ENCODE assay signal across 11 mouse cellular contexts in genomic region chr4:141274485-141275341, GRCm38 (mm10). TPM values are rescaled to one million over a fixed set of nuclear protein-coding genes. Genes with fewer than 3 reads are reported as not detected.
A peak's percentile ranks its signal among the peaks of the same experiment; 100 is the strongest.
DNase-seq lines count a peak whose midpoint lies in the region; ATAC-seq and TF ChIP-seq lines count a peak whose summit lies in the region.
"Had no signal": no experiment of that assay in that cellular context is flagged by ENCODE, and none has a peak within 500 bp of the region (broad histone marks: within the 10 kb centered on the region; RNA-seq: fewer than 3 reads in every experiment).

No protein-coding gene starts in this region.

- CTCF ChIA-PET in Patski (lab: Charles Lee), result interaction anchor here (1.0 to 3.4 kb wide), 7 partner anchors 22 to 86 kb away, joined by 3 to 42 read pairs (median 3); no protein-coding TSS in a partner anchor

- H3K36me3 ChIP-seq in intestine, embryonic 16.5 days (ENCODE audit: control insufficient read depth, insufficient read depth, low read length), result no peaks in the 10 kb centered on the region
- no peaks in the 10 kb centered on the region for H3K36me3 ChIP-seq in intestine, embryonic 15.5 days
- no peaks in the 10 kb centered on the region for H3K36me3 ChIP-seq in forebrain, embryonic 16.5 days (ENCODE audit: control insufficient read depth, insufficient read depth)
- H3K36me3 ChIP-seq in midbrain, postnatal 0 days (ENCODE audit: insufficient read depth, low read length), result no peaks in the 10 kb centered on the region

- no peak for ATAC-seq in intestine, embryonic 16.5 days
- no peak; the same call in 1 of the 2 replicates for ATAC-seq in intestine, embryonic 15.5 days
- ATAC-seq in Patski, result peak; percentile 28
- ATAC-seq in forebrain, embryonic 16.5 days, result peak; percentile 67
- ATAC-seq in midbrain, postnatal 0 days (ENCODE audit: low FRiP score), result 0 out of 2 replicates have a peak, but pooled peaks have one; percentile 39

- in situ Hi-C loops in Patski (cut with MboI; ENCODE audit: low pct_unique_long_range_greater_than_20kb), result loop anchor here (5.0 to 25.0 kb wide), 3 partner anchors 38 to 288 kb away; no protein-coding TSS in a partner anchor

- H3K9ac ChIP-seq in intestine, embryonic 16.5 days (ENCODE audit: low read depth, low read length), result 0 out of 2 replicates have a peak overlapping the region, but pooled peaks have one; percentile 14
- no peak overlapping the region; the same call in 1 of the 2 replicates for H3K9ac ChIP-seq in intestine, embryonic 15.5 days
- no peak overlapping the region; the same call in 1 of the 2 replicates for H3K9ac ChIP-seq in forebrain, embryonic 16.5 days (replicated peaks; ENCODE audit: low read depth, low read length)
- H3K9ac ChIP-seq in midbrain, postnatal 0 days (replicated peaks; ENCODE audit: low read length, poor library complexity, severe bottlenecking), result no peak overlapping the region

- H3K4me1 ChIP-seq in intestine, embryonic 16.5 days (ENCODE audit: control insufficient read depth, insufficient read depth, low read length), result peaks cover 43% of the 10 kb centered on the region
- H3K4me1 ChIP-seq in intestine, embryonic 15.5 days (replicated peaks), result peaks cover 55% of the 10 kb centered on the region
- peaks cover 7% of the 10 kb centered on the region for H3K4me1 ChIP-seq in forebrain, embryonic 16.5 days (replicated peaks; ENCODE audit: control insufficient read depth, insufficient read depth, low read length)
- 0 out of 2 replicates have a peak, but pooled peaks cover 3% of the 10 kb centered on the region for H3K4me1 ChIP-seq in midbrain, postnatal 0 days (ENCODE audit: insufficient read depth, low read length)

- H3K27me3 ChIP-seq in intestine, embryonic 16.5 days (replicated peaks; ENCODE audit: control insufficient read depth, insufficient read depth, low read length), result no peaks in the 10 kb centered on the region
- H3K27me3 ChIP-seq in intestine, embryonic 15.5 days (replicated peaks), result no peaks in the 10 kb centered on the region
- no peaks in the 10 kb centered on the region for H3K27me3 ChIP-seq in Patski
- H3K27me3 ChIP-seq in forebrain, embryonic 16.5 days (replicated peaks; ENCODE audit: control insufficient read depth, insufficient read depth, low read length), result no peaks in the 10 kb centered on the region
- H3K27me3 ChIP-seq in midbrain, postnatal 0 days (ENCODE audit: insufficient read depth, low read length), result no peaks in the 10 kb centered on the region

- no peak overlapping the region for H3K4me3 ChIP-seq in intestine, embryonic 16.5 days (ENCODE audit: low read length)
- no peak overlapping the region for H3K4me3 ChIP-seq in intestine, embryonic 15.5 days (replicated peaks)
- no peak overlapping the region for H3K4me3 ChIP-seq in forebrain, embryonic 16.5 days (replicated peaks; ENCODE audit: low read length)
- no peak overlapping the region for H3K4me3 ChIP-seq in midbrain, postnatal 0 days (ENCODE audit: low read depth, low read length)
- H3K4me3 ChIP-seq: layer of hippocampus, adult 2 months had no signal

- H3K4me2 ChIP-seq in intestine, embryonic 16.5 days (ENCODE audit: low read depth, low read length), result no peak overlapping the region
- H3K4me2 ChIP-seq in intestine, embryonic 15.5 days (replicated peaks), result no peak overlapping the region
- peak overlapping the region; percentile 35 for H3K4me2 ChIP-seq in forebrain, embryonic 16.5 days (ENCODE audit: low read length)
- peak overlapping the region; percentile 19 for H3K4me2 ChIP-seq in midbrain, postnatal 0 days (ENCODE audit: low read depth, low read length, poor library complexity, severe bottlenecking)

- no peaks in the 10 kb centered on the region for H3K9me3 ChIP-seq in intestine, embryonic 16.5 days (ENCODE audit: control insufficient read depth, low read length)
- H3K9me3 ChIP-seq in intestine, embryonic 15.5 days, result no peaks in the 10 kb centered on the region
- H3K9me3 ChIP-seq in forebrain, embryonic 16.5 days (ENCODE audit: control insufficient read depth, low read length), result no peaks in the 10 kb centered on the region
- H3K9me3 ChIP-seq in midbrain, postnatal 0 days (ENCODE audit: low read length), result no peaks in the 10 kb centered on the region

- no peak for TF ChIP-seq CTCF in Patski (IDR thresholded peaks at IDR 0.05)
- no peak for TF ChIP-seq CTCF in midbrain, postnatal 0 days (IDR thresholded peaks at IDR 0.05)

- no peak for DNase-seq in Patski (ENCODE audit: low read depth, low spot score)
- no peak for DNase-seq in midbrain, postnatal 0 days (ENCODE audit: low spot score)
- no peak for DNase-seq in gastrocnemius, postnatal 25 days
- no peak for DNase-seq in cerebellum, adult 18-20 months
- DNase-seq in right cerebral cortex, adult 18-20 months, result no peak

- POLR2A ChIA-PET in Patski (lab: Charles Lee), result interaction anchor here (0.9 to 1.2 kb wide), 2 partner anchors 28 to 33 kb away, joined by 3 to 4 read pairs; no protein-coding TSS in a partner anchor

- no peak overlapping the region for H3K27ac ChIP-seq in intestine, embryonic 16.5 days (ENCODE audit: low read length)
- no peak overlapping the region for H3K27ac ChIP-seq in intestine, embryonic 15.5 days
- no peak overlapping the region for H3K27ac ChIP-seq in forebrain, embryonic 16.5 days (ENCODE audit: low read length)
- no peak overlapping the region for H3K27ac ChIP-seq in midbrain, postnatal 0 days (ENCODE audit: low read depth, low read length)
- H3K27ac ChIP-seq: layer of hippocampus, adult 2 months had no signal

- 49% methylated on average over 23 of the region's 23 CpGs for WGBS in intestine, embryonic 16.5 days
- 57% methylated on average over 23 of the region's 23 CpGs for WGBS in intestine, embryonic 15.5 days
- 46% methylated on average over 23 of the region's 23 CpGs for WGBS in forebrain, embryonic 16.5 days
- 14% methylated on average over 22 of the region's 23 CpGs for WGBS in midbrain, postnatal 0 days

RNA-seq across cellular contexts. Expression of gene Epha2, which starts 26.3 kb away (rescaled TPM):
- 7.6 and 8.5 TPM in 2 replicates for polyA plus RNA-seq in intestine, embryonic 16.5 days (2015; fragmentation: Nextera tagmentation; extraction: Ambion mirVana)
- 6.7 and 7.2 TPM in 2 replicates for polyA plus RNA-seq in intestine, embryonic 15.5 days (2015; fragmentation: Nextera tagmentation; extraction: Ambion mirVana)
- 59.1 TPM for polyA plus RNA-seq in Patski (2021)
- 0.92 and 1.5 TPM in 2 replicates for polyA plus RNA-seq in forebrain, embryonic 16.5 days (2015; fragmentation: Nextera tagmentation; extraction: Ambion mirVana)
- total RNA-seq in midbrain, postnatal 0 days (2014; rRNA removed), result 3.1 and 3.2 TPM in 2 replicates
- 0.27 and 0.30 TPM in 2 replicates for polyA plus RNA-seq in midbrain, postnatal 0 days (2015; fragmentation: Nextera tagmentation; extraction: Ambion mirVana)
- 1 to 10 TPM; 1.3 to 2.0 TPM for total RNA-seq in gastrocnemius, postnatal 25 days (2021)

RNA-seq across cellular contexts. Expression of gene Arhgef19, which starts 35.4 kb away (rescaled TPM):
- polyA plus RNA-seq in intestine, embryonic 16.5 days (2015; fragmentation: Nextera tagmentation; extraction: Ambion mirVana), result 15.0 and 15.1 TPM in 2 replicates
- 16.3 and 17.8 TPM in 2 replicates for polyA plus RNA-seq in intestine, embryonic 15.5 days (2015; fragmentation: Nextera tagmentation; extraction: Ambion mirVana)
- polyA plus RNA-seq in Patski (2021), result 4.8 TPM
- 0.71 and 1.1 TPM in 2 replicates for polyA plus RNA-seq in forebrain, embryonic 16.5 days (2015; fragmentation: Nextera tagmentation; extraction: Ambion mirVana)
- total RNA-seq in midbrain, postnatal 0 days (2014; rRNA removed), result 0.76 and 1.3 TPM in 2 replicates
- 1.1 and 1.3 TPM in 2 replicates for polyA plus RNA-seq in midbrain, postnatal 0 days (2015; fragmentation: Nextera tagmentation; extraction: Ambion mirVana)
- under 1 TPM; 0.74 to 0.83 TPM for total RNA-seq in gastrocnemius, postnatal 25 days (2021)
- total RNA-seq: megakaryocyte progenitor cell, adult 5-6 weeks; MEL had no signal

Comparison
In these comparisons a context has a peak if more than half of its experiments do, and no peak if none do; other contexts are left out.
1. ATAC-seq: peak in Patski (single experiment), forebrain, embryonic 16.5 days (single experiment) and midbrain, postnatal 0 days (single experiment); none in intestine, embryonic 16.5 days (single experiment) and intestine, embryonic 15.5 days (single experiment).
2. H3K4me2 ChIP-seq: peak in forebrain, embryonic 16.5 days (single experiment) and midbrain, postnatal 0 days (single experiment); none in intestine, embryonic 16.5 days (single experiment) and intestine, embryonic 15.5 days (single experiment).